In genomic region chr5:43071541-43071940, GRCm38 (mm10) we compare ENCODE assay signal across 23 mouse cellular contexts.
"Had no signal": no experiment of that assay in that cellular context is flagged by ENCODE, and none has a peak within 500 bp of the region (broad histone marks: within the 10 kb centered on the region; RNA-seq: fewer than 3 reads in every experiment).

No protein-coding gene starts in this region.

- H3K4me1 ChIP-seq: heart, embryonic 12.5 days; hindbrain, embryonic 13.5 days; hindbrain, embryonic 15.5 days; kidney, embryonic 15.5 days; limb, embryonic 13.5 days; limb, embryonic 15.5 days; liver, embryonic 12.5 days had no signal

- H3K9me3 ChIP-seq: heart, embryonic 12.5 days; hindbrain, embryonic 13.5 days; hindbrain, embryonic 15.5 days; kidney, embryonic 15.5 days; limb, embryonic 13.5 days; limb, embryonic 15.5 days; liver, embryonic 12.5 days had no signal

- H3K9ac ChIP-seq: heart, embryonic 12.5 days; hindbrain, embryonic 13.5 days; hindbrain, embryonic 15.5 days; kidney, embryonic 15.5 days; limb, embryonic 13.5 days; limb, embryonic 15.5 days; liver, embryonic 12.5 days; liver, embryonic 14.5 days had no signal

- H3K27ac ChIP-seq: hindbrain, embryonic 13.5 days; hindbrain, embryonic 15.5 days; hindbrain, postnatal 0 days; kidney, embryonic 15.5 days; kidney, postnatal 0 days; limb, embryonic 13.5 days; limb, embryonic 15.5 days; liver, embryonic 12.5 days; liver, embryonic 14.5 days had no signal

- H3K36me3 ChIP-seq: heart, embryonic 12.5 days; hindbrain, embryonic 13.5 days; hindbrain, embryonic 15.5 days; kidney, embryonic 15.5 days; limb, embryonic 13.5 days; limb, embryonic 15.5 days; liver, embryonic 12.5 days had no signal

- DNase-seq: gastrocnemius, postnatal 14 days; gastrocnemius, postnatal 36 days; heart, adult 18-20 months; heart, postnatal 10 days; heart, postnatal 36 days; kidney, adult 11 months; kidney, adult 2 months; kidney, adult 9 months; kidney, postnatal 14 days; kidney, postnatal 36 days; layer of hippocampus, adult 9-11 months; layer of hippocampus, postnatal 36 days; left cerebral cortex, postnatal 4 days had no signal

- H3K4me3 ChIP-seq: heart, embryonic 12.5 days; hindbrain, embryonic 13.5 days; hindbrain, embryonic 15.5 days; kidney, embryonic 15.5 days; limb, embryonic 13.5 days; limb, embryonic 15.5 days; liver, embryonic 12.5 days had no signal

- H3K27me3 ChIP-seq: heart, embryonic 12.5 days; hindbrain, embryonic 13.5 days; hindbrain, embryonic 15.5 days; kidney, embryonic 15.5 days; limb, embryonic 13.5 days; limb, embryonic 15.5 days; liver, embryonic 12.5 days had no signal
